Mouse (Mus musculus) liver, adult (tissue): Measurements from ENCODE around the gene Srgap1.

Source experiments
- GATA4 ChIP-seq: IDR thresholded peaks from 2 replicates; pipeline ENCODE4 v1.6.1; 2014; ENCODE audit warnings: mild to moderate bottlenecking, low read length; ENCODE audit not compliant: insufficient replicate concordance

Srgap1 gene

GRCm38 (mm10) chr10:121845677-121846076, 201.4 kb downstream of the Srgap1 start:
- TF ChIP-seq GATA4: no peak

GRCm38 (mm10) chr10:121837166-121837898, 209.8 kb downstream of the Srgap1 start:
- TF ChIP-seq GATA4: no peak

GRCm38 (mm10) chr10:121836507-121837165, 210.5 kb downstream of the Srgap1 start:
- TF ChIP-seq GATA4: no peak

- TF ChIP-seq GATA4: no peak
These were observed 213.7 kb downstream of the Srgap1 start for GRCm38 (mm10) chr10:121833443-121833842.

- no peak for TF ChIP-seq GATA4
These were observed 216.5 kb downstream of the Srgap1 start for GRCm38 (mm10) chr10:121830335-121831307.

- no peak for TF ChIP-seq GATA4
These were observed 217.3 kb downstream of the Srgap1 start for GRCm38 (mm10) chr10:121829800-121830303.

GRCm38 (mm10) chr10:121829034-121829433, 218.1 kb downstream of the Srgap1 start:
- TF ChIP-seq GATA4: no peak

- no peak for TF ChIP-seq GATA4
These were observed 224.4 kb downstream of the Srgap1 start for GRCm38 (mm10) chr10:121822674-121823073.

GRCm38 (mm10) chr10:121820846-121821245, 226.3 kb downstream of the Srgap1 start:
- TF ChIP-seq GATA4: no peak

GRCm38 (mm10) chr10:121817983-121818382, 229.1 kb downstream of the Srgap1 start:
- no peak for TF ChIP-seq GATA4

- no peak for TF ChIP-seq GATA4
These were observed 239.3 kb downstream of the Srgap1 start for GRCm38 (mm10) chr10:121807771-121808170.

GRCm38 (mm10) chr10:121806806-121807205, 240.3 kb downstream of the Srgap1 start:
- TF ChIP-seq GATA4: no peak

GRCm38 (mm10) chr10:121805933-121806341, 241.2 kb downstream of the Srgap1 start:
- no peak for TF ChIP-seq GATA4

GRCm38 (mm10) chr10:121804551-121804950, 242.6 kb downstream of the Srgap1 start:
- TF ChIP-seq GATA4: no peak

GRCm38 (mm10) chr10:121800041-121800440, 247.1 kb downstream of the Srgap1 start:
- no peak for TF ChIP-seq GATA4

GRCm38 (mm10) chr10:121796027-121796802, 250.9 kb downstream of the Srgap1 start:
- no peak for TF ChIP-seq GATA4
